Mouse (Mus musculus): ENCODE data around the gene Sertad4. TPM values are rescaled to one million over a fixed set of nuclear protein-coding genes. Genes with fewer than 3 reads are reported as not detected.

Gene Sertad4
- total RNA-seq, 2 experiments from 2014 or later: 1.9 to 2.7 TPM

DNA sequence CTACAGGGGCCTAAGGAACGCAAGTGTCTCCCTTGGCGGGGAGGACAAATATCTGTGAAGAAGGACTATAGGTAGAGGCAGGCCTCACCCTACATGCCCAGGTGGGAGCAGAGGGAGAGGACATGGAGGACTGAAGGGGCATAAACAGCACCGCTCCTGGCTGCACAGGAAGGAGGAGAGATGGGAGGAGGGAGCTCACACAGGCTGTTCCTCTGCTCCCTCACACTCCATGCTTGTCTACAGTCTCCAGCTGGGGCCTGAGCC is 58.6 kb downstream of the Sertad4 start:
- DNase-seq: no peak
- intact Hi-C loops (cut with DNase I): no loop called here
- Histone ChIP-seq H3K4me3 (no peak overlapping the region), H3K27ac (no peak overlapping the region; the same call in 1 of the 2 replicates)
- no peak for TF ChIP-seq CTCF (IDR thresholded peaks at IDR 0.05)

DNA sequence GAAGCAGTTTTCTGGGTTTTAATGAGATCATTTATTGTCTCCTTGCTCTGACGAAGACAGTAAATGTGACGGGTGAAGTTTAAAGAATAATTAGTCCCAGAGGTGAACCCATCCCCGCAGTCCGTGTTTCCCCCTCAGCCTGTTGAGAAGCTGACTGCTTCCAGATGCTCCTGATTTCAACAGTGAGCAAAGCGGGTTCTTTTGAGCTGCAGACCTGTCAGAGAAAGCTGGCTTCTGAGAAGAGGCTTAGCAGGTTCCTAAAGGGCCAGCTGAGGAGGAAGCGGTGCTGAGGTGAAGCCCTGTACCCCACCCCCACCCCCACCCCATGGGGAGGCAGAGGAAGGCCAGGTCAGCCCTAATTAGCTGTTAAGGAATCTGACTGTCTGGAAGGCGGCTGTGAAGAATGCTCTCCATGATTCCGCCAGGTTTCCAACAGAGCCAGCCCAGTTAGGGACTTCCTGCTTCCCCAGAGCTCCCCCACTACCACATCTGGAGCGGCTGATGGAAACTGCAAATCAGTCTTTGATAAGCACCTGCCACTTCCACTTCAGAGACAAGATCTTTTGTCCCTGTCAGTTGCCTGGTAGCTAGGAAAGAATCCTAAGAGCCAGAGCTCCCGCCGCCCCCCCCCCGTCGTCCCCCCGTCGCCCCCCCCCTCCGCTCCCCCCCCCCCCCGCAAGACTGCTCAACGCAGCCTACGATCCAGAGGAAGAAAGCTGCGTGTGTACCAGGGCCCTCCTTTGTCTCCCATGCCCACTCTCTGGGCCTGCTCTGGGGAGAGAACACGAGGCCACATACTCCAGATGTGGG is 59.1 kb downstream of the Sertad4 start:
- TF ChIP-seq CTCF (IDR thresholded peaks at IDR 0.05): no peak
- Histone ChIP-seq H3K4me3 (no peak overlapping the region), H3K27ac (peak overlapping the region; percentile 52; the same call in 1 of the 2 replicates)
- intact Hi-C loops (cut with DNase I): no loop called here
- no peak for DNase-seq

DNA sequence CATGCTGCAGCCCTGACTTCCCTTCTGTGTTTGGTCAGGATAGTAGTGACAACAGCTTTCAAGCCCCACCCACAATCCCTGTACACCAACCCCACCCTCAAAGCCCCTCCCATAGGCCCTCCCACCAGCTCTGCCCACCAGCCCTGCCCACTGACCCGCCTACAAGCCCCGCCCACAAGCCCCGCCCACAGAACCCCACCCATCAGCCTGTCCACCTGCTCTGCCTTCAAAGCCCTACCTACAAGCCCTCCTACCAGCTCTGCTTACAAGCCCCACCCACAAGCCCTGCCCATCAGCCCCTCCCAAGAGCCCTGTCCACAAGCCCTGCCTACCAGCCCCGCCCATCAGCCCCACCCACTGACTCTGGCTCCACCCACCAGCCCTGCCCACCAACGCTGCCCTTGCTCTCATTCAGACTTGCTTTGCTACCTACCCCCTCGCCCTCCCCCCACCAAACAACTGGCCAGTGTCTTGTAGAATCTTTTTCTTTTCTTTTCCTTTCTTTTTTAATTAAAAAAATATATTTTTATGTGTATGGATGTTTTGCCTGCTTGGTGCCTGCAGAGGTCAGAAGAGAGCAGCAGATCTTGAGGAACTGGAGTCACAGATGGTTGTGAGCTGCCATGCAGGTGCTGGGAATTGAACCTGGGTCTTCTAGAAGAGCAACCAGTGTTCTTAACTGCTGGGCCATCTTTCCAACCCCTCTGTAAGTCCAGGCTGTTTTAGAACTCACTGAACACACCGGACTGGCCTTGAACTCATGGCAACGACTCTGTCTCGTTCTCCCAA is 60.4 kb downstream of the Sertad4 start:
- H3K4me3 ChIP-seq: no peak overlapping the region
- intact Hi-C loops (cut with DNase I): no loop called here
- TF ChIP-seq CTCF (IDR thresholded peaks at IDR 0.05): peak; percentile 9; the same call in 1 of the 2 replicates
- H3K27ac ChIP-seq: no peak overlapping the region
- DNase-seq: no peak

Other genes starting within 250 kb of the Sertad4 start
- gene Hhat, start 84.5 kb downstream of the Sertad4 start, total RNA-seq (2021): under 1 TPM; 0.59 to 0.69 TPM
- under 1 TPM; 0.05 to 0.20 TPM for gene Syt14, start 180.0 kb upstream of the Sertad4 start, total RNA-seq (2021)

Measured in gastrocnemius, adult 2 months (tissue).